Mouse (Mus musculus): ENCODE measurements around the gene Kmo.

DNA sequence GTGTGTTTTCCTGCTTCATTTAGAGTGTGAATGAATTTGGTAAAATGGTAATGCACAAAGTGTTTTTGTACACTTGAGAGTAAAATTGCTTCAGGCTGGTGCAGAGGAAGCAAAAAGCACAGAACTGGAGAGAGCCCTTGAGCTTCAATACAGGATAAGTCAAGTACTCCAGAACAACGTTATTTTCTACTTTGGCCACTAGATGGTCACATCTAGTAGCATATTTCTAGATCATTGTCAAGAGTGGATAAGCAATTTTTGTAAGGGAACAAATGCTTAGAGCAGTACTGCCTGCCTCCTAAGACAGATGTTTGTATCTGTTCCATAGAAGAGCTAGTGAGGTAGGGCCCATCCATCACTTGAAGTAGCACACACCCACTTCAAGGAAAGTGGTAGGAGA, 51.4 kb downstream of the Kmo start:
- TF ChIP-seq CTCF (conservative IDR thresholded peaks at IDR 0.05; ENCODE audit: low read length) (no peak), NANOG (IDR thresholded peaks at IDR 0.05; ENCODE audit: borderline replicate concordance, low read length) (no peak), POU5F1 (IDR thresholded peaks at IDR 0.05; ENCODE audit: borderline replicate concordance, low read length) (no peak)

All from E14TG2a.4 (cell line).